Mouse (Mus musculus): Measurements from ENCODE around the gene H2-T3. TPM values are rescaled to one million over a fixed set of nuclear protein-coding genes. Genes with fewer than 3 reads are reported as not detected.
"Not testable (repeated sequence)": the region's sequence is repeated elsewhere in the genome, so short reads cannot be mapped to it uniquely, and the experiment has no call there.

Gene H2-T3
- polyA plus RNA-seq, 1 experiment, result 0.64 TPM

GRCm38 (mm10) chr17:36192371-36192770, 2.3 kb upstream of the H2-T3 start:
- Histone ChIP-seq H3K9ac (ENCODE audit: low read depth, poor library complexity, severe bottlenecking) (no peak overlapping the region), H3K9me3 (replicated peaks; ENCODE audit: control insufficient read depth, insufficient read depth, low read length, poor library complexity, severe bottlenecking) (no peaks in the 10 kb centered on the region), H3K27me3 (ENCODE audit: control insufficient read depth, insufficient read depth, low read length, poor library complexity, severe bottlenecking) (no peaks in the 10 kb centered on the region), H3K27ac (ENCODE audit: insufficient read depth, low read length) (no peak overlapping the region), H3K36me3 (ENCODE audit: control insufficient read depth, insufficient read depth, low read length, poor library complexity, severe bottlenecking) (no peaks in the 10 kb centered on the region), H3K4me1 (ENCODE audit: control insufficient read depth, insufficient read depth, low read length) (peaks cover 2% of the 10 kb centered on the region), H3K4me3 (ENCODE audit: low read depth, low read length) (no peak overlapping the region)
- TF ChIP-seq EP300 (IDR thresholded peaks at IDR 0.05; ENCODE audit: insufficient read depth, low read depth, low read length) (peak; percentile 84; the same call in 1 of the 2 replicates), CTCF (IDR thresholded peaks at IDR 0.05; ENCODE audit: low read depth, low read length) (no peak), POLR2A (IDR thresholded peaks at IDR 0.05; ENCODE audit: insufficient read depth, low read length) (no peak)

DNA sequence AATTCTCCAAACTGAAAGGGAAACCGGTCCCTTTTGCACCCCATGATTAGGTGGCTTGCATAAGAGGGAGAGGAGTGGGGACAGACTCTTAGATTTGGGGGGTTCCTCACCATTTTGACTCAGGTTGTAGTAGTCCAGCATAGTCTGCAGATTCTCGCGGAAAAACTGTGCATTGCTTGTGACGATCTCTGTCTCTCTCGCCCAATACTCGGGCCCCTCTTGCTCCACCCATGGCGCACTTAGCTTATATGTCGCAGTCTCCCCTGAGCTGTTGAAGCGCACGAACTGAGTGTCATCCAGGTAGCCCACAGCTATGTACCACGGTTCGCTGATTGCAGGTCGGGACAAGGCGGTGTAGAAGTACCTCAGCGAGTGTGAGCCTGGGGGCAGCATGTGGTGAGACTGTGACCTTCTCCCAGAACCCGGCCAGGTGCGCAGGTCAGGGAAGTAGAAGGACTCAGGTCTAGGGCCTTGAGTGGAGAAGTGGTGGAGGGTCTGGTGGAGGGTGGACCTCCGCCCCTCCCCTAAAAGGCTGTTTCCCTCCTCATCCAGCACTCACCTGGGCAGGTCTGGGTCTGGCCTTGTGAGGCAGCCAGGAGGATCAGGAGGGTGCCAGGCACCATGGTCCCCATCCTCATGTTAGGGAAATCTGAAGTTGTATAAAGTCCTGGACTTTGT, 457 bp downstream of the H2-T3 start:
- Histone ChIP-seq H3K9ac (ENCODE audit: low read depth, poor library complexity, severe bottlenecking) (peak overlapping the region; percentile 14; the same call in 1 of the 2 replicates), H3K4me3 (ENCODE audit: low read depth, low read length) (peak overlapping the region; percentile 46), H3K27me3 (ENCODE audit: control insufficient read depth, insufficient read depth, low read length, poor library complexity, severe bottlenecking) (no peaks in the 10 kb centered on the region), H3K27ac (ENCODE audit: insufficient read depth, low read length) (no peak overlapping the region), H3K4me1 (ENCODE audit: control insufficient read depth, insufficient read depth, low read length) (peaks cover 2% of the 10 kb centered on the region), H3K9me3 (replicated peaks; ENCODE audit: control insufficient read depth, insufficient read depth, low read length, poor library complexity, severe bottlenecking) (no peaks in the 10 kb centered on the region), H3K36me3 (ENCODE audit: control insufficient read depth, insufficient read depth, low read length, poor library complexity, severe bottlenecking) (no peaks in the 10 kb centered on the region)
- no peak for TF ChIP-seq CTCF (IDR thresholded peaks at IDR 0.05; ENCODE audit: low read depth, low read length)
- TF ChIP-seq POLR2A (IDR thresholded peaks at IDR 0.05; ENCODE audit: insufficient read depth, low read length), result no peak
- TF ChIP-seq EP300 (IDR thresholded peaks at IDR 0.05; ENCODE audit: insufficient read depth, low read depth, low read length), result no peak

DNA sequence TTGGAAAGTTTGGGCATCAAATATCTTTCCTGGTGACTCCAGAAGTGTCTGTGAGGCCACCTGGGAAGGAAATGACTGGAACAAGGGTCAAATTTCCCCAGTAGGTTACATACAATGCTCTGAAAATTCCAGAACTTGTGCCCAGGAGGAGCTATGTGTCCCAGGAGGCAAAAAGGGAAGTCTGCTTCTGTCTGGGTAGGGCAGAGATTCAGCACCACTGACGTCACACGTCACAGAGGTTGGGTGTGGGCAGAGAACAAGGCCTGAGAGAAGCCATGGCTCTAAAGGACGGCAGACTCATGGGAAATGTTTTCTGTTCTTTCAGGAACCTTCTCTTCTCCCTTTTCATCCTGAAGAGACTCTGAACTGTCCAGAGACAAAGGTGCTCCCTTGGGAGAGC, 2.5 kb downstream of the H2-T3 start:
- no peak for TF ChIP-seq CTCF (IDR thresholded peaks at IDR 0.05; ENCODE audit: low read depth, low read length)
- H3K36me3 ChIP-seq (ENCODE audit: control insufficient read depth, insufficient read depth, low read length, poor library complexity, severe bottlenecking), result no peaks in the 10 kb centered on the region

GRCm38 (mm10) chr17:36182212-36182611, 7.9 kb downstream of the H2-T3 start:
- no peak overlapping the region for H3K27ac ChIP-seq (ENCODE audit: insufficient read depth, low read length)
- TF ChIP-seq POLR2A (IDR thresholded peaks at IDR 0.05; ENCODE audit: insufficient read depth, low read length) (no peak), CTCF (IDR thresholded peaks at IDR 0.05; ENCODE audit: low read depth, low read length) (no peak), EP300 (IDR thresholded peaks at IDR 0.05; ENCODE audit: insufficient read depth, low read depth, low read length) (no peak)
- no peaks in the 10 kb centered on the region for H3K27me3 ChIP-seq (ENCODE audit: control insufficient read depth, insufficient read depth, low read length, poor library complexity, severe bottlenecking)
- H3K4me3 ChIP-seq (ENCODE audit: low read depth, low read length), result no peak overlapping the region
- H3K4me1 ChIP-seq (ENCODE audit: control insufficient read depth, insufficient read depth, low read length), result no peaks in the 10 kb centered on the region
- H3K36me3 ChIP-seq (ENCODE audit: control insufficient read depth, insufficient read depth, low read length, poor library complexity, severe bottlenecking), result no peaks in the 10 kb centered on the region
- no peaks in the 10 kb centered on the region for H3K9me3 ChIP-seq (replicated peaks; ENCODE audit: control insufficient read depth, insufficient read depth, low read length, poor library complexity, severe bottlenecking)
- H3K9ac ChIP-seq (ENCODE audit: low read depth, poor library complexity, severe bottlenecking), result no peak overlapping the region

More for the DNA sequence above, 2.5 kb downstream of the H2-T3 start:
- Histone ChIP-seq H3K9ac (ENCODE audit: low read depth, poor library complexity, severe bottlenecking) (no peak overlapping the region), H3K4me3 (ENCODE audit: low read depth, low read length) (no peak overlapping the region), H3K9me3 (replicated peaks; ENCODE audit: control insufficient read depth, insufficient read depth, low read length, poor library complexity, severe bottlenecking) (no peaks in the 10 kb centered on the region), H3K4me1 (ENCODE audit: control insufficient read depth, insufficient read depth, low read length) (peaks cover 2% of the 10 kb centered on the region), H3K27ac (ENCODE audit: insufficient read depth, low read length) (no peak overlapping the region), H3K27me3 (ENCODE audit: control insufficient read depth, insufficient read depth, low read length, poor library complexity, severe bottlenecking) (no peaks in the 10 kb centered on the region)

- not testable (repeated sequence) for H3K27ac ChIP-seq (ENCODE audit: insufficient read depth, low read length); H3K9me3 ChIP-seq (replicated peaks; ENCODE audit: control insufficient read depth, insufficient read depth, low read length, poor library complexity, severe bottlenecking); H3K36me3 ChIP-seq (ENCODE audit: control insufficient read depth, insufficient read depth, low read length, poor library complexity, severe bottlenecking); H3K27me3 ChIP-seq (ENCODE audit: control insufficient read depth, insufficient read depth, low read length, poor library complexity, severe bottlenecking); H3K4me1 ChIP-seq (ENCODE audit: control insufficient read depth, insufficient read depth, low read length)
- peak overlapping the region; percentile 67 for H3K4me3 ChIP-seq (ENCODE audit: low read depth, low read length)
- H3K9ac ChIP-seq (ENCODE audit: low read depth, poor library complexity, severe bottlenecking), result peak overlapping the region; percentile 86
Observed at GRCm38 (mm10) chr17:36179446-36179845, 10.6 kb downstream of the H2-T3 start.

GRCm38 (mm10) chr17:36178938-36179337, 11.1 kb downstream of the H2-T3 start:
- Histone ChIP-seq H3K4me3 (ENCODE audit: low read depth, low read length) (peak overlapping the region; percentile 67), H3K9ac (ENCODE audit: low read depth, poor library complexity, severe bottlenecking) (peak overlapping the region; percentile 86)
- not testable (repeated sequence) for H3K27me3 ChIP-seq (ENCODE audit: control insufficient read depth, insufficient read depth, low read length, poor library complexity, severe bottlenecking); H3K27ac ChIP-seq (ENCODE audit: insufficient read depth, low read length); H3K36me3 ChIP-seq (ENCODE audit: control insufficient read depth, insufficient read depth, low read length, poor library complexity, severe bottlenecking); H3K4me1 ChIP-seq (ENCODE audit: control insufficient read depth, insufficient read depth, low read length); H3K9me3 ChIP-seq (replicated peaks; ENCODE audit: control insufficient read depth, insufficient read depth, low read length, poor library complexity, severe bottlenecking)

DNA sequence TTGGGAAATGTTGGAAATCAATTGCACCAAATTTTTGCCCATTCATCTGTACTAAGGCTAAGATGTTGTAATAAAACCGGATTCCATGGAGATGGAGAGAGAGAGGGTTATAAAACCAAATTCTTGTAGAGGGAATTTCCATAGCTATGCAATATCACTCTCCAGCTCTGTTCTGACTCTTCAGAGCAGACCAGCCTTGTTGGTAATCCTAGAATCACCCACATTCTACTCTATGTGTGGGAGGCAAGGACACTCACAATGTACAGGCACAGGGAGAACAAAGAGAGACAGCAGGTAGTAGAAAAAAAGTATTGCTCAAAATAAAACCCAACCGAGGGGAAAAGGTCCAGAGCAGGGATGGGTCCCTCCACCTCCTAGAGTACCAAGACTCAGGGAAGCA, 14.0 kb downstream of the H2-T3 start:
- H3K9me3 ChIP-seq (replicated peaks; ENCODE audit: control insufficient read depth, insufficient read depth, low read length, poor library complexity, severe bottlenecking); H3K36me3 ChIP-seq (ENCODE audit: control insufficient read depth, insufficient read depth, low read length, poor library complexity, severe bottlenecking); H3K27ac ChIP-seq (ENCODE audit: insufficient read depth, low read length); H3K4me3 ChIP-seq (ENCODE audit: low read depth, low read length); H3K4me1 ChIP-seq (ENCODE audit: control insufficient read depth, insufficient read depth, low read length); H3K9ac ChIP-seq (ENCODE audit: low read depth, poor library complexity, severe bottlenecking); H3K27me3 ChIP-seq (ENCODE audit: control insufficient read depth, insufficient read depth, low read length, poor library complexity, severe bottlenecking): not testable (repeated sequence)

All from ES-Bruce4 (cell line).